Mouse (Mus musculus): Measurements from ENCODE around the gene Lrp1.

- TF ChIP-seq CTCF (IDR thresholded peaks at IDR 0.05; ENCODE audit: borderline replicate concordance, extremely low read depth, insufficient read depth, insufficient read length) (no peak), POLR2A (IDR thresholded peaks at IDR 0.05; ENCODE audit: borderline replicate concordance, extremely low read depth, insufficient read depth, insufficient read length, poor library complexity, severe bottlenecking) (no peak)
Observed at GRCm38 (mm10) chr10:127609415-127610065, 11.4 kb downstream of the Lrp1 start.
